Mouse (Mus musculus) gastrocnemius, postnatal 25 days (tissue): ENCODE measurements around the gene Ugt1a9. TPM values are rescaled to one million over a fixed set of nuclear protein-coding genes. Genes with fewer than 3 reads are reported as not detected.

Experiments
- DNase-seq: peaks from one replicate; pipeline ENCODE4 v3.0.0; 2022
- total RNA-seq, 2 experiments: library from RNA; stranded (reverse); gene quantifications; 1 replicate in 1 of 2; 2 replicates in 1 of 2; pipeline ENCODE4 v1.2.3; 2021

Gene Ugt1a9
- total RNA-seq, 2 experiments from 2014 or later, result not detected

- no peak for DNase-seq
Measured at GRCm38 (mm10) chr1:88186325-88186935, 115.8 kb downstream of the Ugt1a9 start.

DNA sequence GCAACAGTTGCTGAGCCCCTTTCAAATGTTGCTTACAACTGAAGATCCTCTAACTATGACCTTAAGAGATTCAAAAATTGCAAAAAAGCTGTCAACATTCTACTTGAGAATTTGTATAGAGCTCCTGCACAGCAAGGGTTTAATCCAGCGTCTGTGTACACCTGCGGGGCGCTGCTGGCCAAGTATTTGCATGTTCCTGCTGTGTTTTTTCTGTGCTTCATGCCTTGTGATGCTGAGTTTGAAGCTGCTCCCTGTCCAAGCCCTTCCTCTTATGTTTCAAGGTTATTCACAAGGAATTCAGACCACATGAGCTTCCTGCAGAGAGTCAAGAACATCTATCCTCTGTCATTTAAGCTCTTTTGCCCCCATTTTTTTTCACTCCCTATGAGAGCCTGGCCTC, 121.5 kb downstream of the Ugt1a9 start:
- DNase-seq, result no peak

DNA sequence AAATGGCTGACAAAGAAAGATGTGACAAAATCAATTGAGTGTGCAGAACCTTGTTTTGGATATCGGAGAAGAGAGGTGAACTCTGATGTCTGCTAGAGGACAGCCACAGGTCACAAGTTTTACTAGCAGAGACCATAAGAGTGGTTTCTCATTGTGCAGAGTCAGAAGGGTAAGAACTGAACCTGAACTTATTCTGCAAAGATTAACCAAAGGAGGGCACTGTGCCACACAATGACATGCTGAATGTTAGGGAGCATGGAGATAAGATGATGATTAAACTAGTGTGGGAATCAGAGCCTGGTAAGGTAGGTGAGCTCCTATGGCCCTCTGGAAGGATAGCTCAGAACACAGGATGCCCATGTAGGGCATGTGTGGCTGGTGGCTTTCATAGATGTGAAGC, 125.1 kb downstream of the Ugt1a9 start:
- no peak for DNase-seq

- DNase-seq, result no peak
Measured at GRCm38 (mm10) chr1:88197443-88197842, 126.8 kb downstream of the Ugt1a9 start.

GRCm38 (mm10) chr1:88199996-88200395, 129.4 kb downstream of the Ugt1a9 start:
- no peak for DNase-seq

DNA sequence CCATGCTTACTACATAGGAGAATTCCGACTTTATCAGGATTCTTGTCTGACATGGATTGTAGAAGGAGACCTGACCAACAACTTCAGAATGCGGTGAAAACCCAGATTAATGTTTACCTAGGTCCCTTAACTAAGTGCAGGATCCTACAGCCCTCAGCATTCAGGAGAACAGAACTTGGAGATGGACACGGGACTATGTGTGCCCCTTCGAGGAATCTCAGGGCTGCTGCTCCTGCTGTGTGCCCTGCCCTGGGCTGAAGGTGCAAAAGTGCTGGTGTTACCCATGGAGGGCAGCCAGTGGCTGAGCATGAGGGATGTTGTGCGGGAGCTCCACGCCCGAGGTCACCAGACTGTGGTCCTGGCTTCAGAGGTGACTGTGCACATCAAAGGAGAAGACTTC, 129.9 kb downstream of the Ugt1a9 start, which contains the start of gene Ugt1a2:
Gene Ugt1a2, plus strand, starts transcription at position 146 of the 400 bp plus-strand sequence.
- DNase-seq, result no peak

DNA sequence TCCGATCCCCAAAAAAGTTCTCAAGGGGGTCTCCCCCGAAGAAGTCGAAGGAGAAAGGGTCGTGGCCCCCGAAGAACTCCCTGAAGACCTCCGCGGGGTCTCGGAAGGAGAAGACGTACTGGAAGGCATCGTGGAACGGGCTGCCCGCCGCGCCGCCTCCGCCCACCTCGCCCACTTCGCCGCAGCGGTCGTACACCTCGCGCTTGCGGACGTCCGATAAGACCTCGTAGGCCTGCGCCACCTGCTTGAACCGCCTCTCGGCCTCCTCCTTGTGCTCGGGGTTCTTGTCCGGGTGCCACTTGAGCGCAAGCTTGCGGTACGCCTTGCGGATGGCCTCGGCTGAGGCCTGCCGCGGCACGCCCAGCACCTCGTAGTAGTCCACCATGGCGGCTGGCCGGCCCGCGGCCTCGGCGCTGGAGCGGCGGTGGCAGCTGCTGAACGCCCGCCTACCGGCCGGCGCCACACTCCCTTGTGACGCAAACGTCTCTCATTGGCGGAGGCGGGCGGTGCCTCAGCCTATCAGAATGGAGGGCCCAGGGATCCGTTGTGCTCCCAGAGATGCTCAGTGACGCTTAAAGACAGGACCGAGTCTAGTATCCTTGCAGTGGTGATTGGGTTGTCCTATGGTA, 134.8 kb downstream of the Ugt1a9 start, which contains the start of gene Dnajb3:
Gene Dnajb3, minus strand, starts transcription at position 489 of the 629 bp plus-strand sequence.
- DNase-seq, result peak; percentile 71

DNA sequence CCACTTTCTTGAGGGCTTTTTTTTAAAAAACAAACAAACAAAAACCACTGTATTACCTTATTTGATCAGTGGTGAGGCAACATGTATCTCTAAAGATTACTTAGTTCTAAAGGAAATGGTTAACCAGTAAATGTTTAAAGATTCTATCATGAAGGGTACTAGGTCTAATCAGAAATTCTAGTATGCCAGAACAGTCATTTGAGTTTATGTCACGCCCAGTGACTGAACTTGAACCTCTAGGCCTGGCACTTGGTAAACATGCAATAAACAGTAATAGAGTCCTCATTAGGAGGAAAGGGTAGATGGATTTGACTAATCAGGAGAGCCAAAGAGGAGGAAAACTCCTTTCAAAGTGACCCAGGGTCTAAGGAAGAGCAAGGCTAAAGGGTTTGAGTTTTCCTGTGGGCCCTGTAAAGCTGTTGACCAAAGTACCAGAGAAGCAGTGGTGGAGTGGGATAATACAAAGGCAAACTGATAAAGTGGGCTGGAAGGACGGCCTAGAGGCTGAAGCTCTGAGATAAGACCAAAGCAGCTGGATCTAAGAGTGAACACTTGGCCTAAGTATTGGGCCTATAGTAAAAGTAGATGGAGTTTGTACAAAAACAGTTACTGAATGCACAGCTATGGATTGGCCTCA, 136.4 kb downstream of the Ugt1a9 start:
- no peak for DNase-seq

- no peak for DNase-seq
Measured at GRCm38 (mm10) chr1:88211812-88212211, 141.2 kb downstream of the Ugt1a9 start, which contains the start of gene Ugt1a1. Gene Ugt1a1, plus strand, starts transcription at chr1:88211959.

GRCm38 (mm10) chr1:88212341-88213045, 141.9 kb downstream of the Ugt1a9 start:
- DNase-seq, result no peak

DNA sequence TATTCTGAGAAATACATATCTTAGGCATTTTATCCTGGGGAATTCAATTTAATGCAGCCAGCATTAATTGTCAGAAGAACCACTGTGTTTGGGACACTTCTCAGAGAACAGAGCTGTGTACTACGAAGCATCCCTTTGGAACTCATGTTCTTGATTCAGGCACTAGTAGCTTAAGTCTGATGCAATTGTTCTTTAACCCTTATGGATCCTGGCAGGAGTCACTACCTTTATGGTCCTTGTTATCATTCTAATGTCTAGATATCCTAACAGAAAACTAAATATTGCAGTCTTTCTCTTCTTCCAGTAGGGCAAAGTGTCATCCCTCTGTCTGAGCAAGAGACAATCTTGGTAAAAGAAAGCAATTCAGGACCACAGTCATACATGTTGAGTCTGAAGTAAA, 142.5 kb downstream of the Ugt1a9 start:
- no peak for DNase-seq

DNA sequence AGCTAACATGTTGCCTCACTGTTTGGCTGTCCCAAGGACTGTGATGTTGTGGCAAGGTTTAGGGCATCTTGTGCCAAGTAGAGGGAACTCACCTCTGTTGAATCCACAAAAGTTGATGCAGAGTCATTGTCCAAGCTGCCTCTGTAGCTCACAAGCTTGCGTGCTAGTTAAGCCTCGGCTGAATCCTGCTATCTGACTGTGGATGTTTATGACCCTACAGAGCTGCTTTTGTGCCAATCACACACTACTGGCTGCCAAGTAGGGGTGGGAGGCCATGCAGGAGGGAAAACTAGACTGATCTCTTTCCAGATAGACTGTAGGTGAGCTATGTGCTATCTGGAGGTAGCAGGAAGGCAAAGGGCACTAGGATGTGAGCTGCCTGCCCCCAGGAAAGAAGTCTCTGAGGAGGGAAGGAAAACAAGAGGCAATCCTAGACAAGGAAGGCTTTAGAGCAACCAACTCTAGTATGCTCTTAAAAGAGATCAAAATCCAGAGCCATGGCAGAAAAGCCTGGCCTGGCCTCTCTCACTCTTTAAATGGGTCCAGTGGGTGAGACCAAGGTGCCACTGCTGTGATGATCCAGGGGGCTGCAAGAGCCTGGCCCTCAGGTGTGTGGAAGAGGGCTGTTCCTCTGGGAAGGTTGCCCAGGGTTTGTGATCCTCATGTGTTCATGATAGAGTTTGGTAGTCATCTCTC, 143.3 kb downstream of the Ugt1a9 start:
- peak; percentile 9 for DNase-seq

DNA sequence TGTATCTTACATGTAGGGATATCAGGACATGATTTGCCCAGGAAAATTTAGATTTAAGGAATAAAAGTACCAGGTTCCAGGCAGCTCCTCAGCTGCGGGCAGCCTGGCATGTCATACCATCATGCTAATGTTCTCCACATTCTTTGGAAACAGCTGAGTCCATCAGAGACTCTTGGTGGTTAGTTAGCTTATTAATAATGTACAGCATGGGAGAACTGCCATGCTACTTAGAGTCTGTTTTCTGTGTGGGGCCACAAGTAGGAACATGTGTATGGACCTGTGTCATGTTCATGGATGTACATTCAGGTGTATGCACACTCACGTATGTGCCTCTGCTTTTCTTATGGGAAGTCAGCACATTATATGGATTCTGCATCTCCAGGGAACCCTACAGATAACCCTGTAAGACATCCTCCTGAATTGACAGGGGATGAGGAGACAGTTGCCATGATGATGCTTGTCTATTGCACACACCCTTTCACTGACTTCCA, 143.9 kb downstream of the Ugt1a9 start:
- DNase-seq, result no peak

- DNase-seq, result peak; percentile 7
Measured at GRCm38 (mm10) chr1:88215466-88216380, 145.1 kb downstream of the Ugt1a9 start.

- DNase-seq, result peak; percentile 4
Measured at GRCm38 (mm10) chr1:88216551-88216950, 146.0 kb downstream of the Ugt1a9 start.

- no peak for DNase-seq
Measured at GRCm38 (mm10) chr1:88217144-88217543, 146.5 kb downstream of the Ugt1a9 start.

- DNase-seq, result peak; percentile 4
Measured at GRCm38 (mm10) chr1:88217576-88217975, 147.0 kb downstream of the Ugt1a9 start.

- DNase-seq, result peak; percentile 10
Measured at GRCm38 (mm10) chr1:88218051-88218450, 147.5 kb downstream of the Ugt1a9 start.

DNA sequence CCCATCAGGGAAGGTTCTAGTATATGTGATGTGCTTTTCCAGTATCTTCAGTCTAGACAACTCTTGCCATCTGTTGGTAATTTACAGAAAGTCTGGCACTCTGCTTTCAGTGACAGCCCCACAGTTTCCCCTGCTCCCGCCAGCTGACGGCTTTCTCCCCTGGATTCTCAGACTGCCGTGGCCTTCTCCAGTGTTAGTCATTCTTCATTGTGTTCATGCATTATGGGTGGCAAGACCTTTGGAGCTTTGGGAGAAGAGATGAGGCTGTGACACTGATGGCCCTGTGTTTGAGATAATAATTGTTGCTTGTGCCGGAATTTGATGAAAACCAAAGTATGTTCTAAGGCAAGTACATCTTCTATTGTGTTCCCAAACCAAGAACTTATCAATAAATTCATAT, 148.0 kb downstream of the Ugt1a9 start:
- peak; percentile 3 for DNase-seq

DNA sequence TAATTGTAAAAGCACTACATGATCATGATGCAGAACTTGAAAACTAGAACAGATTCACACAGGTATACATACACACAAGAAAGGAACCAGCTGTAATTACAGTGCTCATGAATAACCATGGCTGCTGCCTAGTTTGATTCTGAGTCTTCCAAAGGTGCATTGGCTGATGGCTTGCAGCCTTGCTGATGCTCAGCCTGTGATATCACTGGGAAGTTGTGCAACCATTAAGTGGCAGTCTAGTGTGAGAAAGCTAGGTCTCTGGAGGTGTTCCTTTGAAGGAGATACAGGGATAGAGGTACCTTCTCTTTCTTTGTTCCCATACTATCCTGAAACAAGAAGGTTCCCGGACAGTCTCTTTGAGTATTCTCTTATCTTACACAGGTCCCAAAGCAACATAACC, 148.5 kb downstream of the Ugt1a9 start:
- DNase-seq, result peak; percentile 8

DNA sequence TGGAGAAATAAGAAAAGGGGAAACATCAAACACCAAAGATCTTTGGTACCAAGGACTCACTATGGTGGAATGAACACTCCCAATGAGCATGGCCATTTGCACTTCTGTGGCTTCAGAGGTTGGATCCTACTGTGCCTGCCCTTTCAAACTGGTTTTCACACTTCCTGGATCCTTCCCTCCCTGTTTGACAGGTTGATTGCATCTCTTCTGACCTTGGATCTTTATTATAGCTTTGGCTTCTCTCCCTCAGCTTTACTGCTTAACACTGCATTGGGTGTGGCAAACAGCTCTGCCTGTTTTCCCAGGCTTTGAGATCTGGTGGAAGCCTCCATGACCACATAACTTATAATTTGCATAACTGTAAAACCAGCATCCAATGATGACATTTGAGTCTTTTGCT, 149.7 kb downstream of the Ugt1a9 start:
- DNase-seq, result peak; percentile 12
